Mouse (Mus musculus) forebrain, embryonic 11.5 days (tissue): Measurements from ENCODE around the gene Ubald2. TPM values are rescaled to one million over a fixed set of nuclear protein-coding genes. Genes with fewer than 3 reads are reported as not detected.
"Not testable (repeated sequence)": the region's sequence is repeated elsewhere in the genome, so short reads cannot be mapped to it uniquely, and the experiment has no call there.

ENCODE experiments used
- ATAC-seq: fragments of 200-750 bp; cut with Nextera tagmentation; replicated peaks from 2 replicates; pipeline ENCODE4 v1.8.0; 2017; ENCODE audit warnings: moderate TSS enrichment; ENCODE audit not compliant: low FRiP score
- DNase-seq: peaks from one replicate; pipeline ENCODE4 v3.0.0-alpha.2; 2017; ENCODE audit warnings: low spot score
- H3K27ac ChIP-seq: fragments of 300-500 bp; sonication (generic); 2 replicates; pipeline ENCODE4 v1.5.1; 2014; ENCODE audit warnings: low read depth, low read length
- H3K27me3 ChIP-seq: fragments of 300-500 bp; sonication (generic); 2 replicates; pipeline ENCODE4 v1.6.1; 2014; ENCODE audit warnings: mild to moderate bottlenecking, low read length, mixed read lengths; ENCODE audit not compliant: control insufficient read depth, insufficient read depth
- H3K36me3 ChIP-seq: fragments of 300-500 bp; sonication (generic); 2 replicates; pipeline ENCODE4 v1.6.1; 2014; ENCODE audit warnings: mild to moderate bottlenecking, low read length, moderate library complexity, mixed read lengths; ENCODE audit not compliant: control insufficient read depth, insufficient read depth
- H3K4me1 ChIP-seq: fragments of 300-500 bp; sonication (generic); replicated peaks from 2 replicates; pipeline ENCODE4 v1.6.1; 2014; ENCODE audit warnings: low read length, mixed read lengths; ENCODE audit not compliant: control insufficient read depth, insufficient read depth
- H3K4me2 ChIP-seq: fragments of 300-500 bp; sonication (generic); 2 replicates; pipeline ENCODE4 v1.6.1; 2014; ENCODE audit warnings: low read depth, mild to moderate bottlenecking, low read length, moderate library complexity, mixed read lengths; ENCODE audit not compliant: severe bottlenecking
- H3K4me3 ChIP-seq: fragments of 300-500 bp; sonication (generic); 2 replicates; pipeline ENCODE4 v1.5.1; 2014; ENCODE audit warnings: low read depth, low read length
- H3K9ac ChIP-seq: fragments of 300-500 bp; sonication (generic); 2 replicates; pipeline ENCODE4 v1.6.1; 2014; ENCODE audit warnings: low read length
- H3K9me3 ChIP-seq: fragments of 300-500 bp; sonication (generic); 2 replicates; pipeline ENCODE4 v1.6.1; 2016; ENCODE audit warnings: low read length, mixed read lengths; ENCODE audit not compliant: control insufficient read depth
- WGBS: fragments of 180-500 bp; shearing (Covaris S2); extraction: QIAGEN DNeasy Blood & Tissue Kit; methylation state at CpG from one replicate; pipeline ENCODE4 v1.1.7; 2014; 5-methylcytosine and 5-hydroxymethylcytosine counted together
- polyA plus RNA-seq: library from polyadenylated mRNA; unstranded; fragments of >200 nt; fragmentation: Nextera tagmentation; extraction: Ambion mirVana; gene quantifications from 2 replicates; pipeline ENCODE4 v1.2.1, GENCODE M21; 2014

Gene Ubald2
- polyA plus RNA-seq, 1 experiment from 2014 or later = 80.2 TPM

- Histone ChIP-seq H3K36me3 (no peaks in the 10 kb centered on the region), H3K9me3 (no peaks in the 10 kb centered on the region), H3K27ac (no peak overlapping the region), H3K4me1 (0 out of 2 replicates have a peak, but pooled peaks cover 1% of the 10 kb centered on the region), H3K27me3 (no peaks in the 10 kb centered on the region), H3K4me2 (no peak overlapping the region), H3K9ac (no peak overlapping the region), H3K4me3 (no peak overlapping the region)
- ATAC-seq (no peak), DNase-seq (no peak)
- 47% methylated on average over 4 of the region's 4 CpGs for WGBS
These were observed 25.9 kb downstream of the Ubald2 start for GRCm38 (mm10) chr11:116459786-116460185.

- H3K4me3 ChIP-seq = no peak overlapping the region
- 58% methylated on average over 5 of the region's 5 CpGs for WGBS
- H3K36me3 ChIP-seq = no peaks in the 10 kb centered on the region
- H3K9me3 ChIP-seq = no peaks in the 10 kb centered on the region
- DNase-seq (no peak), ATAC-seq (no peak)
- no peak overlapping the region for H3K9ac ChIP-seq
- no peak overlapping the region for H3K27ac ChIP-seq
- 0 out of 2 replicates have a peak, but pooled peaks cover 1% of the 10 kb centered on the region for H3K4me1 ChIP-seq
- H3K27me3 ChIP-seq = no peaks in the 10 kb centered on the region
- H3K4me2 ChIP-seq = no peak overlapping the region
These were observed 29.4 kb downstream of the Ubald2 start for GRCm38 (mm10) chr11:116463338-116463737.

GRCm38 (mm10) chr11:116463833-116464232, 29.9 kb downstream of the Ubald2 start:
- Histone ChIP-seq H3K9ac (no peak overlapping the region), H3K4me3 (no peak overlapping the region), H3K4me2 (no peak overlapping the region), H3K27me3 (no peaks in the 10 kb centered on the region), H3K4me1 (0 out of 2 replicates have a peak, but pooled peaks cover 1% of the 10 kb centered on the region), H3K9me3 (no peaks in the 10 kb centered on the region), H3K27ac (no peak overlapping the region), H3K36me3 (no peaks in the 10 kb centered on the region)
- DNase-seq (peak; percentile 93), ATAC-seq (no peak; the same call in 1 of the 2 replicates)
- 9% methylated on average over 2 of the region's 2 CpGs for WGBS

DNA sequence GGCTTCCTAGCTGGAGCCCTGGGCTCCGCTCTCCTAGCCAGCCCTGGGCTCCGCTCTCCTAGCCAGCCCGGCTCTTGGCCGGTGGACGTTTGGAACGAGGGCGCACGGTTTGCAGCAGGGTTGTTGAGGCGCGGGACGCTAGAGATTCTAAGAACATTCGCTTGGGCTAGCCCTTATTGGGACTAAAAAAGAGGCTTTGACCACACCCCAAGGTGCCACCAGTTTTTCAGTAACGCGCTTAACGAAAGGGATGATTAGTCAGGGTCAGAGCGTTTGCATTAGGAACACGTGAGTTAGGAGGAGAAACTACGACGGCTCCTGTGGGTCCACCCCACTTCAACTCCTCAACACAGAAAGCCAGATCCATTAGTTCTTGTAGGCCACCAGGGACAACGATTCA, 32.2 kb downstream of the Ubald2 start, which contains the start of gene Qrich2:
Gene Qrich2, minus strand, starts transcription at position 101 of the 400 bp plus-strand sequence.
- no peak for ATAC-seq
- DNase-seq = no peak
- Histone ChIP-seq H3K36me3 (no peaks in the 10 kb centered on the region; the same call in 1 of the 2 replicates), H3K27me3 (no peaks in the 10 kb centered on the region), H3K4me2 (no peak within 1 kb of the TSS), H3K27ac (no peak within 1 kb of the TSS), H3K9ac (no peak within 1 kb of the TSS), H3K9me3 (no peaks in the 10 kb centered on the region), H3K4me3 (no peak within 1 kb of the TSS), H3K4me1 (0 out of 2 replicates have a peak, but pooled peaks cover 1% of the 10 kb centered on the region)
- 70% methylated on average over 20 of the region's 20 CpGs for WGBS

DNA sequence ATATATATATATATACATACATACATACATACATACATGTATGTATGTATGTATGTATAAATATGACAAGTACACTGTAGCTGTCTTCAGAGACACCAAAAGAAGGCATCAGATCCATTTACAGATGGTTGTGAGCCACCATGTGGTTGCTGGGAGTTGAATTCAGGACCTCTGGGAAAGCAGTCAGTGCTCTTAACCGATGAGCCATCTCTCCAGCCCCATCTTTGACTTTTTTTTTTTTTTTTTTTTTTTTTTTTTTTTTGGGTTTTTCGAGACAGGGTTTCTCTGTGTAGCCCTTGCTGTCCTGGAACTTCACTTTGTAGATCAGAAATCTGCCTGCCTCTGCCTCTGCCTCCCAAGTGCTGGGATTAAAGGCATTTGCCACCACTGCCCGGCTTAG, 34.4 kb downstream of the Ubald2 start:
- not testable (repeated sequence) for H3K9ac ChIP-seq, H3K4me1 ChIP-seq, H3K4me2 ChIP-seq, ATAC-seq, H3K27ac ChIP-seq, DNase-seq, H3K9me3 ChIP-seq, H3K36me3 ChIP-seq, H3K27me3 ChIP-seq, H3K4me3 ChIP-seq
- 88% methylated on average over 3 of the region's 3 CpGs for WGBS

DNA sequence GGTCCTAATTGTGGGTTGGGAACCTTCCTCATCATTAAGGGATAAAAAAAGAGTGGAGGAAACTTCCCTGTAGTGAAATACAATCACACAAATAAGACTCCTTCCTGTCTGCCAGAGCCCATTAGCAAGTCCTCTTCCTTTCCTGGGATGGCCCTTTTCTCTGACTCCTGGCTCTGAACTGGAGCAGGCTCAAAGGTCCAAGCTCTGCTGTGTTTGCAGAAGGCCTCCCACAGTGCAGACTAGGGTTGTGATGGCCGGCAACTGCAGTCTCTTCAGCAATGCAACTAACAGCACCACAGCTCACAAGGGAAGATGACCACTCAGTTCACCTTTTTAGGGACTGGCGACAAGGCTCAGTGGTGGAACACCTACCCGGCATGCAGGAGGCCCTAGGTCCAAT, 36.4 kb downstream of the Ubald2 start:
- H3K4me1 ChIP-seq = no peaks in the 10 kb centered on the region
- H3K9me3 ChIP-seq = no peaks in the 10 kb centered on the region
- H3K36me3 ChIP-seq = peaks cover 3% of the 10 kb centered on the region; the same call in 1 of the 2 replicates
- ATAC-seq (no peak), DNase-seq (no peak)
- no peak overlapping the region for H3K9ac ChIP-seq
- 80% methylated on average over 3 of the region's 3 CpGs for WGBS
- no peak overlapping the region for H3K4me3 ChIP-seq
- no peak overlapping the region for H3K4me2 ChIP-seq
- H3K27ac ChIP-seq = no peak overlapping the region
- no peaks in the 10 kb centered on the region for H3K27me3 ChIP-seq

- Histone ChIP-seq H3K9ac (no peak overlapping the region), H3K4me3 (no peak overlapping the region), H3K4me1 (no peaks in the 10 kb centered on the region), H3K4me2 (no peak overlapping the region), H3K27me3 (no peaks in the 10 kb centered on the region), H3K27ac (no peak overlapping the region), H3K9me3 (no peaks in the 10 kb centered on the region), H3K36me3 (peaks cover 3% of the 10 kb centered on the region; the same call in 1 of the 2 replicates)
- DNase-seq (no peak), ATAC-seq (no peak)
- 94% methylated on average over 4 of the region's 4 CpGs for WGBS
These were observed 37.0 kb downstream of the Ubald2 start for GRCm38 (mm10) chr11:116470896-116471295.

- Histone ChIP-seq H3K9ac (no peak overlapping the region), H3K4me3 (no peak overlapping the region), H3K27me3 (no peaks in the 10 kb centered on the region), H3K27ac (no peak overlapping the region), H3K4me2 (no peak overlapping the region), H3K4me1 (no peaks in the 10 kb centered on the region), H3K36me3 (peaks cover 5% of the 10 kb centered on the region; the same call in 1 of the 2 replicates), H3K9me3 (no peaks in the 10 kb centered on the region)
- no peak for ATAC-seq
- WGBS = 82% methylated on average over 4 of the region's 4 CpGs
- no peak for DNase-seq
These were observed 38.4 kb downstream of the Ubald2 start for GRCm38 (mm10) chr11:116472275-116472674.

DNA sequence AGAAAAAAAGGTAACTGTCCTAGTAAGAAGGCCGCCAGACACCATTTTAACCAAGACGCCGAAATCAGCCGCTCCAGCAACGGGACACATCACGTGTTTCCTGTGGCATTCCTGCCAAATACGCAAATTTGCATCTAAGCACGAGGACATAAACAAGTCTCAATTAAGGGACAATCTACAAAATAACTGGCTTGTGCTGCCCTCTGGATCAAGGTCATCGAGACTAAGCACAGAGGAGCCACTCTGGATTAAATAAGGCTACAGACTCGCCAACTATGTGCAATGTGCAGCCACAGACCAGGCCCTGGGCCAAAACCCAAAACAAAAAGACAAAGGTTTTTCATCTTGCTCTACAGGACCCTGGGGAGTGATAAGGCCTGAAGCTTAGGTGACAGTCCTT, 42.1 kb downstream of the Ubald2 start:
- Histone ChIP-seq H3K4me3 (no peak overlapping the region), H3K4me2 (no peak overlapping the region), H3K27me3 (no peaks in the 10 kb centered on the region), H3K27ac (no peak overlapping the region), H3K9me3 (no peaks in the 10 kb centered on the region), H3K9ac (no peak overlapping the region), H3K4me1 (no peaks in the 10 kb centered on the region), H3K36me3 (peaks cover 11% of the 10 kb centered on the region; the same call in 1 of the 2 replicates)
- ATAC-seq (no peak), DNase-seq (no peak)
- WGBS = 92% methylated on average over 10 of the region's 10 CpGs
